Mouse (Mus musculus) thymus, adult 2 months (tissue): Measurements from ENCODE around the gene Tlr13. TPM values are rescaled to one million over a fixed set of nuclear protein-coding genes. Genes with fewer than 3 reads are reported as not detected.

Experiments used
- DNase-seq: peaks from one replicate; pipeline ENCODE4 v3.0.0; 2021
- H3K27ac ChIP-seq: fragments of 200-500 bp; 2 replicates; pipeline ENCODE4 v1.5.1; 2012; ENCODE audit warnings: low read length, control low read depth; ENCODE audit not compliant: control insufficient read depth, insufficient read depth
- H3K27me3 ChIP-seq: fragments of 200-500 bp; 2 replicates; pipeline ENCODE4 v1.6.1; 2012; ENCODE audit warnings: mild to moderate bottlenecking, low read length, moderate library complexity, mixed read lengths; ENCODE audit not compliant: control insufficient read depth, insufficient read depth
- H3K36me3 ChIP-seq: fragments of 200-500 bp; 2 replicates; pipeline ENCODE4 v1.6.1; 2012; ENCODE audit warnings: mild to moderate bottlenecking, low read length, moderate library complexity; ENCODE audit not compliant: control insufficient read depth, insufficient read depth
- H3K4me1 ChIP-seq: fragments of 200-500 bp; replicated peaks from 2 replicates; pipeline ENCODE4 v1.6.1; 2012; ENCODE audit warnings: low read length; ENCODE audit not compliant: control insufficient read depth, insufficient read depth
- H3K4me3 ChIP-seq: fragments of 200-500 bp; 2 replicates; pipeline ENCODE4 v1.5.1; 2012; ENCODE audit warnings: mild to moderate bottlenecking, low read length, control low read depth, moderate library complexity; ENCODE audit not compliant: control insufficient read depth, insufficient read depth
- CTCF ChIP-seq: fragments of 200-500 bp; IDR thresholded peaks from 2 replicates; pipeline ENCODE4 v1.5.1; 2012; ENCODE audit warnings: mild to moderate bottlenecking, control low read depth, low read length, moderate library complexity, borderline replicate concordance; ENCODE audit not compliant: control insufficient read depth, poor library complexity, insufficient read depth; ENCODE audit errors: extremely low read depth
- POLR2A ChIP-seq: fragments of 200-500 bp; IDR thresholded peaks from 2 replicates; pipeline ENCODE4 v1.6.1; 2012; ENCODE audit warnings: mild to moderate bottlenecking, low read length, control low read depth, moderate library complexity; ENCODE audit not compliant: control insufficient read depth, poor library complexity, insufficient read depth; ENCODE audit errors: extremely low read depth
- WGBS: fragments of 180-500 bp; shearing (Covaris S2); methylation state at CpG from one replicate; pipeline ENCODE4 v1.1.7; 2018; 5-methylcytosine and 5-hydroxymethylcytosine counted together
- polyA plus RNA-seq: library from polyadenylated mRNA; depleted of rRNA; stranded (reverse); fragments of >200 nt; gene quantifications from 2 replicates; pipeline ENCODE4 v1.2.3, GENCODE M21; 2012

Gene Tlr13
- polyA plus RNA-seq, 1 experiment, result 1.3 TPM

GRCm38 (mm10) chrX:106155892-106156291 lies 12.9 kb downstream of the Tlr13 start:
- H3K27me3 ChIP-seq, result no peaks in the 10 kb centered on the region
- no peaks in the 10 kb centered on the region for H3K4me1 ChIP-seq
- WGBS, result 91% methylated on average over 4 of the region's 4 CpGs
- no peak for DNase-seq
- no peaks in the 10 kb centered on the region for H3K36me3 ChIP-seq
- H3K4me3 ChIP-seq, result no peak overlapping the region
- TF ChIP-seq POLR2A (no peak), CTCF (no peak)
- no peak overlapping the region for H3K27ac ChIP-seq

GRCm38 (mm10) chrX:106163995-106164394 lies 21.0 kb downstream of the Tlr13 start:
- Histone ChIP-seq H3K36me3 (no peaks in the 10 kb centered on the region), H3K4me3 (no peak overlapping the region), H3K4me1 (no peaks in the 10 kb centered on the region), H3K27ac (no peak overlapping the region), H3K27me3 (no peaks in the 10 kb centered on the region)
- TF ChIP-seq POLR2A (no peak), CTCF (no peak)
- DNase-seq, result no peak
- WGBS, result 46% methylated on average over 5 of the region's 5 CpGs

GRCm38 (mm10) chrX:106164555-106164954 lies 21.6 kb downstream of the Tlr13 start:
- no peak for TF ChIP-seq CTCF
- no peak for TF ChIP-seq POLR2A
- Histone ChIP-seq H3K27me3 (no peaks in the 10 kb centered on the region), H3K4me3 (no peak overlapping the region), H3K4me1 (no peaks in the 10 kb centered on the region), H3K27ac (no peak overlapping the region), H3K36me3 (no peaks in the 10 kb centered on the region)
- WGBS, result 83% methylated on average over 5 of the region's 5 CpGs
- DNase-seq, result no peak

GRCm38 (mm10) chrX:106165089-106165488 lies 22.1 kb downstream of the Tlr13 start:
- Histone ChIP-seq H3K4me3 (no peak overlapping the region), H3K27ac (no peak overlapping the region), H3K27me3 (no peaks in the 10 kb centered on the region), H3K4me1 (no peaks in the 10 kb centered on the region), H3K36me3 (no peaks in the 10 kb centered on the region)
- TF ChIP-seq POLR2A, result no peak
- TF ChIP-seq CTCF, result no peak
- no peak for DNase-seq
- whole genome bisulfite sequencing, result 14% methylated on average over 1 of the region's 1 CpGs

- TF ChIP-seq POLR2A (no peak), CTCF (no peak)
- Histone ChIP-seq H3K27me3 (no peaks in the 10 kb centered on the region), H3K4me3 (peak overlapping the region; percentile 71), H3K4me1 (0 out of 2 replicates have a peak, but pooled peaks cover 3% of the 10 kb centered on the region), H3K36me3 (no peaks in the 10 kb centered on the region), H3K27ac (peak overlapping the region; percentile 79)
- peak; percentile 79 for DNase-seq
- 4% methylated on average over 18 of the region's 18 CpGs for WGBS
Observed at GRCm38 (mm10) chrX:106171106-106171852, 28.3 kb downstream of the Tlr13 start.

- WGBS, result 8% methylated on average over 5 of the region's 6 CpGs
- Histone ChIP-seq H3K36me3 (no peaks in the 10 kb centered on the region), H3K4me1 (0 out of 2 replicates have a peak, but pooled peaks cover 3% of the 10 kb centered on the region), H3K27ac (no peak overlapping the region; the same call in 1 of the 2 replicates), H3K27me3 (no peaks in the 10 kb centered on the region), H3K4me3 (no peak overlapping the region)
- peak; percentile 42 for DNase-seq
- TF ChIP-seq CTCF, result no peak
- TF ChIP-seq POLR2A, result no peak
Observed at GRCm38 (mm10) chrX:106171853-106172154, 28.8 kb downstream of the Tlr13 start.

GRCm38 (mm10) chrX:106176331-106176730 lies 33.3 kb downstream of the Tlr13 start:
- H3K4me3 ChIP-seq, result no peak overlapping the region
- WGBS, result 92% methylated on average over 9 of the region's 9 CpGs
- TF ChIP-seq POLR2A, result no peak
- no peak for TF ChIP-seq CTCF

More at GRCm38 (mm10) chrX:106176331-106176730, 33.3 kb downstream of the Tlr13 start:
- 0 out of 2 replicates have a peak, but pooled peaks cover 2% of the 10 kb centered on the region for H3K4me1 ChIP-seq
- DNase-seq, result no peak
- H3K36me3 ChIP-seq, result no peaks in the 10 kb centered on the region
- H3K27me3 ChIP-seq, result no peaks in the 10 kb centered on the region
- H3K27ac ChIP-seq, result no peak overlapping the region
